Mouse (Mus musculus): ENCODE data around the gene Gm20388. TPM values are rescaled to one million over a fixed set of nuclear protein-coding genes. Genes with fewer than 3 reads are reported as not detected.
A peak's percentile ranks its signal among the peaks of the same experiment; 100 is the strongest.

Gene Gm20388
- polyA plus RNA-seq, 1 experiment from 2014 or later: not detected

DNA sequence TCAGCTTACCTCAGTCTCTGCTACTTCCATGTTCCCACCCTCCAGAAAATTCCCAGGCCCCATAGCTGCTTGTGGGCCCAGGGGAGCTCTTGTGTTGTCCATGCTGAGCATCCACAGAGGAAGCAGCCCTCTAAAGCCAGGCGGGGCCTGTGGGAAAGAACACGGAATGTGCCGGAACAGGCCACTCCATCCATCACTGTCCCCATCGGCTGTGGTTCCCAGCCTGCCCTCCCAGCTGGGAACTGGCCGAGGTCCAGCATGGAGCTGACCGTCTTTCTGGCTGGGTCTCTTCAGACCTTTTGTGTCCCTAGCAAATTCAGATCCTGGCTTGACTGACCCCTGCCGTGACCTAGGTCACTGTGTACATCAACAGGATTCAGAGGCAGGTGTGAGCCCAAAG is 2744.1 kb downstream of the Gm20388 start:
- no peak overlapping the region for H3K9ac ChIP-seq (ENCODE audit: low read length)
- TF ChIP-seq CTCF (IDR thresholded peaks at IDR 0.05; ENCODE audit: low read depth): no peak
- TF ChIP-seq EP300 (optimal IDR thresholded peaks at IDR 0.05): no peak
- no peak overlapping the region for H3K4me2 ChIP-seq (replicated peaks; ENCODE audit: low read depth)
- H3K4me3 ChIP-seq (ENCODE audit: low read depth, low read length): no peak overlapping the region
- H3K4me1 ChIP-seq (replicated peaks; ENCODE audit: control insufficient read depth, insufficient read depth): no peaks in the 10 kb centered on the region
- H3K27me3 ChIP-seq (ENCODE audit: control insufficient read depth, insufficient read depth, low read length): no peaks in the 10 kb centered on the region
- no peak for DNase-seq (ENCODE audit: low spot score)
- H3K9me3 ChIP-seq (ENCODE audit: control insufficient read depth, low read length): no peaks in the 10 kb centered on the region
- H3K36me3 ChIP-seq (ENCODE audit: control insufficient read depth, insufficient read depth, low read length): no peaks in the 10 kb centered on the region
- 20% methylated on average over 7 of the region's 7 CpGs for WGBS
- no peak overlapping the region for H3K27ac ChIP-seq (replicated peaks)
- peak; percentile 52; the same call in 1 of the 2 replicates for ATAC-seq (ENCODE audit: low FRiP score, low TSS enrichment)

DNA sequence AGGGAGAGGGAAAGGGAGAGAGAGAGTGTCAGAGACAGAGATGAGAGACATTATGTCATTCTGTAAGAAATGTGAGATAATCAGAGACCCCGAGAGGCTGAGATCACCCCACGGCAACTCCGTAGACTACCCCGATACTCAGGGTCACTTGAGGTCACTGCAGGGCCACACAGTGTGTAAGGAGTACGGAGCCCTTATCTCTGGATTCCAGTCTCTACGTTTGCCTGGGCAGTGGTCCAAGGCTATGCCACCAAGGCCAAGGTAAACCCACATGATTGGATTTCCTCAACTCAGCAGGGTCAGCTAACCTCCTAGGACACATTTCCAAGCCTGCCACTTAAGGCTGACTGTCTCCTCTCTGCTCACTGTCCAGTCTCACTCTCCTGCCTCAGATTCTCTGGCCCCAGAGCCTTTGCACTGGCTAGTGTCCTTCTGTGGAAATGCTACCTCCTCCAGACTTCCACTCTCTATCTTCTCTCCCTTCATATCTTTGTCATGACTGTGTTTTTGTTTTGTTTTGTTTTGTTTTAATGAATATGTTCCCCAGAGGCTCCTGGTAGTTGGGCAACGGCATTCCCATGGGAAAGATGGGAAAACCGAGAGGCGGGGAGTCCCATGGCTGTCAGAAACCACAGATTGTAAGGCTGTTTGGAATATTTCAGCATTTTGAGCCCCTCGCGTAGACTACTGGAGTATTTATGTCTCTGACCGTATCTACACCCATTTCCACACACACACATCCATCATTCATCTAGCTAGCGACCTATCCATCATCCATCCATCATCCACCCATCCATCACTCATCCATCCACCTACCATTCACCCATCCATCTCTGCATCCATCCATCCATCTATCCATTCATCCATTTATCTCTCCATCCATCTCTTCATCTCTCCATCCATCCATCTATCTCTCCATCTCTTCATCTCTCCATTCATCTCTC is 2745.7 kb downstream of the Gm20388 start:
- peak; percentile 48 for DNase-seq (ENCODE audit: low spot score)
- no peaks in the 10 kb centered on the region for H3K9me3 ChIP-seq (ENCODE audit: control insufficient read depth, low read length)
- no peaks in the 10 kb centered on the region for H3K36me3 ChIP-seq (ENCODE audit: control insufficient read depth, insufficient read depth, low read length)
- no peak overlapping the region for H3K4me2 ChIP-seq (replicated peaks; ENCODE audit: low read depth)
- H3K4me1 ChIP-seq (replicated peaks; ENCODE audit: control insufficient read depth, insufficient read depth): 0 out of 2 replicates have a peak, but pooled peaks cover 2% of the 10 kb centered on the region
- WGBS: 70% methylated on average over 13 of the region's 13 CpGs
- no peak for TF ChIP-seq CTCF (IDR thresholded peaks at IDR 0.05; ENCODE audit: low read depth)
- TF ChIP-seq EP300 (optimal IDR thresholded peaks at IDR 0.05): no peak
- no peak overlapping the region for H3K4me3 ChIP-seq (ENCODE audit: low read depth, low read length)
- ATAC-seq (ENCODE audit: low FRiP score, low TSS enrichment): 0 out of 2 replicates have a peak, but pooled peaks have one; percentile 19
- 0 out of 2 replicates have a peak overlapping the region, but pooled peaks have one; percentile 24 for H3K27ac ChIP-seq (replicated peaks)
- no peaks in the 10 kb centered on the region for H3K27me3 ChIP-seq (ENCODE audit: control insufficient read depth, insufficient read depth, low read length)
- no peak overlapping the region for H3K9ac ChIP-seq (ENCODE audit: low read length)

DNA sequence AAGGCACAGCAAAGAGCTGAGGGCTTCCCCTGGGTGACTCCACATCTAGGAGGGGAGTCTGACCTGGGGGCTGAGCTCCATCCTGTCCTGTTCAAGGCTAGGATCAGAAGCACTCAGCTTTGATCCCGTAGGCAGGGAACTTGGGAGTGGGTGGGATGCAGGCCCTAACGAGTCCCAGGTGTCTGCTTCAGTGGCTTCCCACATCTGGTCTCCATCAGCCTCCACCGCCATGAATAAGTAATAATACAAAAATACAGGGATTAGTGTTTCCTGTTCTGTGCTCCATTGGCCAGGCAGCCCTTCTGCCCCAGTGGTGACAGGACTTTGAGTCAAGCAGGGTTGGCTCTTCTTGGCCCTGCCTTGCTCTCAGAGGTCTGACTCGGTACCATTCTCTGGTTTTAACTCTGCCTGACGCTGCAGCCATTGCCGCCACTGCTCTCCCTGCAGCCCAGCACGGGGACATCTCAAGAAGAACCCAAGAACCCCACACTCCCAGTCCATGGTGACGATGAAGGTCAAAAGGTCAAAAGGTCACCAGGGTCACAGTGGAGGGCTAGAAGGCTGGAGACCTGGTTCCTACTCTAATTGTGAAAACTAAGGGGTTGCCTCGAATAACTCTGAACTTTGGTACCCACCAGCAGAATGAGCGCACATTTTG is 2747.6 kb downstream of the Gm20388 start:
- H3K27me3 ChIP-seq (ENCODE audit: control insufficient read depth, insufficient read depth, low read length): no peaks in the 10 kb centered on the region
- no peak overlapping the region for H3K27ac ChIP-seq (replicated peaks)
- no peaks in the 10 kb centered on the region for H3K9me3 ChIP-seq (ENCODE audit: control insufficient read depth, low read length)
- no peaks in the 10 kb centered on the region for H3K36me3 ChIP-seq (ENCODE audit: control insufficient read depth, insufficient read depth, low read length)
- no peak overlapping the region for H3K9ac ChIP-seq (ENCODE audit: low read length)
- peaks cover 3% of the 10 kb centered on the region; the same call in 1 of the 2 replicates for H3K4me1 ChIP-seq (replicated peaks; ENCODE audit: control insufficient read depth, insufficient read depth)
- DNase-seq (ENCODE audit: low spot score): no peak
- no peak for ATAC-seq (ENCODE audit: low FRiP score, low TSS enrichment)
- TF ChIP-seq EP300 (optimal IDR thresholded peaks at IDR 0.05) (no peak), CTCF (IDR thresholded peaks at IDR 0.05; ENCODE audit: low read depth) (no peak)
- no peak overlapping the region for H3K4me2 ChIP-seq (replicated peaks; ENCODE audit: low read depth)
- 61% methylated on average over 10 of the region's 10 CpGs for WGBS
- no peak overlapping the region for H3K4me3 ChIP-seq (ENCODE audit: low read depth, low read length)

DNA sequence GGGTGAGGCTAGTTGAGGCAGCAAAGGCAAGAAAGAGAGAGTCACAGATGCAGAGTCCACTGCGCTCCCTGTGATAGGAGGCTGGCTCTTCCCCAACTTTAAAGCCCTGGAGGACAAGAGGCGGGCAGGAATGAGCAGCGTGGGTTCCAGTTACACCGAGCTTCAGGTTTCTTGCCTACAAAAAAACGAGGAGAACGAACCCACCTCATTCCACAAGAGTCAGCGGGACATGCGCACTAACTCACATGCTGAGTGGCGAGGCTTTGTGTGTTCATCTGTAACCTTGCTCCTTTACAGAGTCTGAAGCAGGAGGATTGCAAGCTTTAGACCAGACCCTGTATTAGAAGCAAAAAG is 2748.1 kb downstream of the Gm20388 start:
- Histone ChIP-seq H3K9ac (ENCODE audit: low read length) (no peak overlapping the region), H3K4me3 (ENCODE audit: low read depth, low read length) (no peak overlapping the region), H3K4me1 (replicated peaks; ENCODE audit: control insufficient read depth, insufficient read depth) (peaks cover 3% of the 10 kb centered on the region; the same call in 1 of the 2 replicates), H3K36me3 (ENCODE audit: control insufficient read depth, insufficient read depth, low read length) (no peaks in the 10 kb centered on the region), H3K4me2 (replicated peaks; ENCODE audit: low read depth) (no peak overlapping the region), H3K9me3 (ENCODE audit: control insufficient read depth, low read length) (no peaks in the 10 kb centered on the region), H3K27me3 (ENCODE audit: control insufficient read depth, insufficient read depth, low read length) (no peaks in the 10 kb centered on the region), H3K27ac (replicated peaks) (no peak overlapping the region)
- TF ChIP-seq CTCF (IDR thresholded peaks at IDR 0.05; ENCODE audit: low read depth) (no peak), EP300 (optimal IDR thresholded peaks at IDR 0.05) (no peak)
- ATAC-seq (ENCODE audit: low FRiP score, low TSS enrichment): no peak
- no peak for DNase-seq (ENCODE audit: low spot score)
- WGBS: 61% methylated on average over 9 of the region's 9 CpGs

DNA sequence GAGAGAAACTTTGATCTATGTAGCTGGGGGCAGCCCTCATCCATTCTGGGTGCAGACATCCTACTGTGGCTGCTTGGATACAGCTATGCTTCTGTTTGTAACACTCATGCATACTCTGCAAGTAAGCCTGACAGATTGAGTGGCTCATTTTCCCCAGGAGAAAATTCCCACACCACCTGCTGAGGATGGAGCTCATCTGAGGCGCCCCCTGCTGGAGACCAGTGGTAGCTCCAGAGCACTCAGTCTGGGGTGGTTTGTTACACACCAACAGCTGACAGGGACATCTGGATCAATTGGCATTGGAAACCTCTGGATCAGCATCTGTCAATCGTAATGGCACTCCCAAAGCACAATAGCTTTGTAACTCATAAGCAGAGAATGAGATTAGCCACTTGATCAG is 2749.4 kb downstream of the Gm20388 start:
- Histone ChIP-seq H3K27me3 (ENCODE audit: control insufficient read depth, insufficient read depth, low read length) (no peaks in the 10 kb centered on the region), H3K9me3 (ENCODE audit: control insufficient read depth, low read length) (no peaks in the 10 kb centered on the region), H3K27ac (replicated peaks) (no peak overlapping the region), H3K4me3 (ENCODE audit: low read depth, low read length) (no peak overlapping the region), H3K4me2 (replicated peaks; ENCODE audit: low read depth) (no peak overlapping the region), H3K4me1 (replicated peaks; ENCODE audit: control insufficient read depth, insufficient read depth) (peaks cover 3% of the 10 kb centered on the region; the same call in 1 of the 2 replicates), H3K36me3 (ENCODE audit: control insufficient read depth, insufficient read depth, low read length) (no peaks in the 10 kb centered on the region), H3K9ac (ENCODE audit: low read length) (no peak overlapping the region)
- TF ChIP-seq EP300 (optimal IDR thresholded peaks at IDR 0.05): no peak
- peak; percentile 67 for TF ChIP-seq CTCF (IDR thresholded peaks at IDR 0.05; ENCODE audit: low read depth)
- 75% methylated on average over 2 of the region's 2 CpGs for WGBS
- ATAC-seq (ENCODE audit: low FRiP score, low TSS enrichment) (no peak), DNase-seq (ENCODE audit: low spot score) (no peak)
